Mouse (Mus musculus): ENCODE measurements around the gene Egfr. TPM values are rescaled to one million over a fixed set of nuclear protein-coding genes. Genes with fewer than 3 reads are reported as not detected.
A peak's percentile ranks its signal among the peaks of the same experiment; 100 is the strongest.

Egfr gene
- 1 to 10 TPM; 7.6 to 7.7 TPM for total RNA-seq (2021)

DNA sequence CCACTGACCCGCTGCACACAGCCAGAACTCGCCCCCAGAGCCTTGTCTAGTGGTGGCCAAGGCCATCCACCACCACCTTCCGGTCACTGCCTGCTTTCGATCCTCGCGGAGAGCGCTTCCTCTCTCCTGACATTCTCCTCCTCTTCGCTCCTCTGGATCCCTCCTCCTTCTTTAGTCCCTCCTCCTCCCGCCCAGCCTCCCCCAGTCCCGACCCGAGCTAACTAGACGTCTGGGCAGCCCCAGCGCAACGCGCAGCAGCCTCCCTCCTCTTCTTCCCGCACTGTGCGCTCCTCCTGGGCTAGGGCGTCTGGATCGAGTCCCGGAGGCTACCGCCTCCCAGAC, at the start of gene Egfr:
Gene Egfr (plus strand): TSS at position 197 of the 342 bp plus-strand sequence.
- peak; percentile 72 for DNase-seq (ENCODE audit: low spot score)
- intact Hi-C loops (cut with DNase I), result loop anchor here (10.0 kb wide), 1 partner anchor 113 kb away; no protein-coding TSS in a partner anchor

DNA sequence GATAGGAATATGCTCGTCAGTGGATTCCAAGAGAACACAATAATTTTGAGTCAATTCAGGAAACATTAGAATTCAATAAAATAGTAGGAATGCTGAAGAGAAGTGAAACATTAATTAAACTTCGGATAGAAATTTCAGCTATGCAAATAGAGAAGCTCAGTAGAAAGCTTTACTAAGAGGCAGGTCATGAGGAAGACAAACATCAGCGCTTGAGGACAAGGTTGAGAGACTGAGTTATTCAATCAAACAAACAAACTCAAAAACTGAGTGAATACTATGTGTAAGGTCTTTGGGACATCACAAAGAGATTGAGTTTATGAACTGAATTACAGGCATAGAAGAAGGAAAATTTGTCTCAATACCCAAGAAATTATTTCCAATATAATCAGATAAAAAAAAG, 48.8 kb upstream of the Egfr start:
- DNase-seq (ENCODE audit: low spot score), result no peak
- intact Hi-C loops (cut with DNase I), result no loop called here

DNA sequence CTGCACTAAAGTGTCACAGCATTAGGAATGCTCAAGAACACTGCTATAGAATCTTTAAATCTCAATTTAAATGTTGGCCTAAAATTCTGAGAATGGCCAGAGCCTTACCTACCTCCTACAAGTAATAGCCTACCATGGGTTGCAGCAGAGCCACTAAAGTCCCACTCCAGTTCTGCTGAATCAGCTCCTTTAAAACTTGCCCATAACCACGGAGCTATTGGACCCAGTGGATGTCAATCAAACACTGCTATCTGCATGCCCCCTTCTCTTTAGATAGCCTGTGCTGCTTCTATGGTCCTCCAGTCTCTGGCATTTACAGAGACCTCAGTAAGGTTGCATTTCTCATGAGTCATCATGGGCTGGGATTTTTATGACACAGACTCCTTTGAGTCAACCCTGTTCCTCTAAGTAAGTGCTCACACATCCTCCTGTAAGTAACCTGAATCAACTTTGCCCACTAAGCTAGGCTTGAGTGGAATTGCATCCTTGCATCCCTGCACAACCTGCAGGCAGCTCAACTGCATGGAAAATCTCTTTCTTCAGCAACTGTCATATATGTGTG, 16.8 kb upstream of the Egfr start:
- DNase-seq (ENCODE audit: low spot score), result no peak
- intact Hi-C loops (cut with DNase I), result no loop called here

DNA sequence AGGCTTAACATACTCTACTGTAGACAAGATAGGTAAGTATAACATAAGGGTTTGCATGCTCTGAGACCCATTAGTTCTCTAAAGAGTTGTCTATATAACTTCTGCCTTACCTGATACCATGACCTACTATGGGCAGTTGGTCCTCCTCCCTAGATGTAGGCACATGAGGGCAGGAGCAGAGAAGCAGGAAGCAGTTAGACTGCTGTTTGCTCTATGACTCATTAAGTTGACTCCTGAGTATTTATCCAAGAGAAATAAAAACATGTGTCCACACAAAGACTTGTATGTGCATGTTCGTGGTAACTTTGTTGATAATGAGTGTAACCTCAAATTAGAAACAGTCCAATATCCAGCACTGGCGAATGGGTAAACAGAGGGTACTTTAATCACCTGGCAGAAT, 14.7 kb upstream of the Egfr start:
- DNase-seq (ENCODE audit: low spot score), result no peak
- intact Hi-C loops (cut with DNase I), result no loop called here

DNA sequence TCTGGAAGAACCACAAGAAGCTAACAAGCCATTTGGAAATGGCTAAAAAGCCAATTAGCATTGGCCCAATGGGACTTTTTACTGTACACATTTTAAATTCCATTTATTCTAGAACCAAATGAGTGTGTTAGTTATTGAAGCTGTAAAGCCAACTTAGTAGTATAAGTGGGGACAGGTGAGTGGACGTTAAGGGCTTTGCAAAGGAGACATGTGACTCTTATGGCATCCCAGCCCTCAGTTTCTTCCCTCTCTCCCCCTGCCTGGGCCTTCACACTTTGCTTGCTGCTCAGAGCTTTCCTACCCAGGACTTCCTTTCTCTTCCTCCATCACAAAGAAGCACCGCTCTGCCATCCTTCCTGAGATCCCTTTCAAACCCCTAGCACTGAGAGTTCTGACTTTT, 13.3 kb upstream of the Egfr start:
- intact Hi-C loops (cut with DNase I), result no loop called here
- no peak for DNase-seq (ENCODE audit: low spot score)

DNA sequence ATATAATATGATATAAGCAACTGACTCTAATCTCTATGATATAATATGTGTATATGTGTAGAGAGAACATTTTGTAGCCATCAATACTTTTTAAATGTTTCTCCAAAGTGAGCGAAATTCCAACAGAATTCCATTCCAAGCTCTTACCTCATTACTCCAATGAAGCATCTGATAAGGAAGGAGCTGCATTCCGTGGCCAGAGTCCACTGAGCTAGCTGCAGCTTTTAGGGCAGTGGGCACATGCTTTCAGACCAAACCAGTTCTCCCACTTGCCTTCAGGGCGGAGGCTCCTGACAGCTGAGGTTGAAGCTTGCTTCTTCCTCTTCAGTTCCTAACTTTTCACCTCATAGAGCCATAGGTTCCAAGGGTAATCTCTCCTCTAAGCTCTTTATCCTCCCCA, 12.8 kb upstream of the Egfr start:
- DNase-seq (ENCODE audit: low spot score), result no peak
- intact Hi-C loops (cut with DNase I), result no loop called here

DNA sequence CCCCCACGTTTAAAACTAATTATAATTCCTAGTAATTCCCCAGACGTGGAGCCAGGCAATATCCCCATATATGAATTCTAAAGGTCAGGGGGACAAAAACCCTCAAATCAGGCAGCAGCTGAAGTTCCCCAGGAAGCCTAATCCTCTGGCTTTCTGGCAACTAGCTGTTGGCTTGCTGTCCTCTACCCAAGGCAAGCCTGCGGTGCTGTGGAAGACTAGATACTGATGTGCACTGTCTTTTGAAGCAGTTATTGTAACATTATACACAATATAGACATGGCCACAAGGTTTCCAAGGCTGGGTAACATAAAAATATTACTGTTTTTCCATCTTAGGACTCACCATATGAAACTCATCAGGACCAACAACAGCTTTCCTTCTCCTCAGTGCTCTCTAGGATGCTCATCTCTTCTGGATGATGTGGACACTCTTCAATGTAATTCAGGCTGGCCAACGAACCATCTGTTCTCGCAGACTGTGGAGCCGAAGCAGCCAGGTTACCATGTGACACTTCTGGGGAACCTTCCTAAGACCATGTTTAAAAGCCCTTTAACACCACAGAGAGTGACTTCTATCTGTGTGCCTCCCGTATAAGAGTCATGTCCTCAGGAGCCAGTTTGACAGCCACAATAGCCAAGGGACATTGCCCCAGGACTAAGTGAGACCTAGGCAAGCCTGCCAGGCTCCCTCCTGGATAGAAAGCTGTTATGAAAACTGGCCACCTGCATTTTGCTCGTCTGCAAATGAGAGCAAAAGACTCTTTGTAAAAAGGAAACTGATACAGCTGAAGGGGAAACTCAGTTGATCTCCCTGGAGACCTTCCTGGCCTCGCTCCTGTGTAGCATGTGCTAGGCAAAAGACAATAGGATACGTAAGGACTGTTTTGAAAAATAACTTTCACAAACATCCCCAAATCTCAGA, 11.1 kb upstream of the Egfr start:
- intact Hi-C loops (cut with DNase I), result no loop called here
- no peak for DNase-seq (ENCODE audit: low spot score)

DNA sequence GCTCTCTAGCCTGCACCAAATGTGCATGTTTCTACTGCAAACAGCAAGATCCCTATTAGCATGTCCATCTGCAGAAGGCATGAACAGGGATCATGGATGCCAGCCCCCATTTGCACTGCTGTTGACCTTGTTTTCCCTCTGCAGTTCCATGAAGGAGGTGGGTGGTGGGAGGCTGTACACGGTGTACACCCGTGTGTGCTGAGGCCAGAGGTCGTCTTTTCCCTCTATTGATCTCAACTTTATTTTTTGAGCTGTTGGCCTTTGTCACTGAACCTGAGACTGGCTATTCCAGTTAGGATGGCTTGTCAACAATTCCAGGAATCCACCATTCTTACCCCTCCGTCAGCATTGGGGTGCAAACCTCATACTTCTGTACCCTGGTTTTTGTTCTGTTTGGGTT, 9.8 kb upstream of the Egfr start:
- intact Hi-C loops (cut with DNase I), result no loop called here
- no peak for DNase-seq (ENCODE audit: low spot score)

DNA sequence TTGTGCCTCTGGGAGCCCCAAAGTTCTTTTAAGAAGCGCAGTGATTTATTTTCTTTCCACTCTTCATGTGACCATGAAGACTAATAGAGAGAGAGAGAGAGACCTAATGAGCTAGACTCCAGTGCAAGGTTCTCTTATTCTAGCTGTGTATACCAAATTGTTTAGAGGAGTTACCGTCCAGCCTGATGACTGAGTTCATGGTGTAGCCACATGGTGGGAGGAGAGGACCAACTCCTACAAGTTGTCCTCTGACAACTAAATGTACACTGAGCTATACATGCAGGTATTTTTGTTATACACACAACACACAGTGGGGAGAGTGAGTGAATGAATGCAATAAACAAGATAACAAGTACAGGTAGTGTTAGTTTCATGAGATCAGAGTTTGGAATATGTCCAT, 9.2 kb upstream of the Egfr start:
- DNase-seq (ENCODE audit: low spot score), result no peak
- intact Hi-C loops (cut with DNase I), result no loop called here

DNA sequence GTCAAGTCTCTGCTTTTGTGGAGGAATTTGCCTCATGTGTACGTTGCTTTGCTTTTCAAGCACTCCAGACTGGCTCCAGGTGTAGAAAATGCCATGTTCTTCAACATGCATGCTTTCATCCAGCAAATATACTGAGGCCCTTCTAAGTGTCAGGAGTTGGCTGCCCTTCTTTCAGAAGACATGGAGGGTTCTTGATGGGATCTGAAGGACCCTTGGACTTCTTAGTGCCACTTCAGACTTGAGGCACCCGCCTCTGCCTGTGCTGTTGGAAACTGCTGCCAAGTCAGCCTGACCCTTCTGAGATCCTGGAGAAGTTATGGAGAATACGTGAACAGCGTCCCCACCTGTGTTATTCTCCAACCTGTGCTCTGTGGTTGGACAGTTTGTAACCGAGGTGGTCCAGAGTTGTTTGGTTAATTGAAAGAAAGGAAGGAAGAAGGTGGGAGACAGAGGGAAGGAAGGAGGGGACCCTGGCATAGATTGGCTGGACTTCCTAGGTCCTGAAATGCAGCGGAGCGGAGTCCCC, 483 bp upstream of the Egfr start:
- DNase-seq (ENCODE audit: low spot score), result no peak
- intact Hi-C loops (cut with DNase I), result loop anchor here (10.0 kb wide), 1 partner anchor 113 kb away; no protein-coding TSS in a partner anchor

DNA sequence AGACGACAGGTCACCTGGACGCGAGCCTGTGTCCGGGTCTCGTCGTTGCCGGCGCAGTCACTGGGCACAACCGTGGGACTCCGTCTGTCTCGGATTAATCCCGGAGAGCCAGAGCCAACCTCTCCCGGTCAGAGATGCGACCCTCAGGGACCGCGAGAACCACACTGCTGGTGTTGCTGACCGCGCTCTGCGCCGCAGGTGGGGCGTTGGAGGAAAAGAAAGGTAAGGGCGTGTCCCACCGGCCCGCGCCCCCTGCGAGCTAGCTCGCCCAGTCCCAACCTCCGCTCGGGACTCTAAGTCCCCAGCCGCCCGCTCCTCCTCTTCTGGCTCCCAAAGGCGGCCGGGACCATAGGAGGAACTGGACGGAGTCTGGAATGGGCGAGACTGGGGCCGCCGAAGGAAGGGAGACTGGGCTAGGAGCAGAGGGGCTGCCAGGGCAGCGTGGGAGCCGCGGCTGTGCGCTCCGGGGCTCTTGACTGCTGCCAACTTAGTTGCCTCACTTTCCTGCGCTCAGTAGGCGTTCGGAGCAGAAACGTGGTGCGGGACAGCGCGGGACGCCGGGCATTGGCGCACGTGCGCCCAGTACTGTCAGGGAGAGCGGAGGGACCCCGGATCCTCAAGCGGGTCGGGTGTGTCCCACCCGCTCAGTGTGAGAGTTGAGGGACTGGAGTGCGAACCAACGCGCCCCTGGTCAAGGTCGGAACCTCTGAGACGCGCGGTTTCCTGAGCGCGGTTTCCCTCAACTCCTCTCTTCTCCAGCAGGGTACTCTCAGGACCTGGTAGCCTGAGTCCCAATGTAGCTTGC, 548 bp downstream of the Egfr start:
- no peak for DNase-seq (ENCODE audit: low spot score)
- intact Hi-C loops (cut with DNase I), result loop anchor here (10.0 kb wide), 1 partner anchor 112 kb away; no protein-coding TSS in a partner anchor

DNA sequence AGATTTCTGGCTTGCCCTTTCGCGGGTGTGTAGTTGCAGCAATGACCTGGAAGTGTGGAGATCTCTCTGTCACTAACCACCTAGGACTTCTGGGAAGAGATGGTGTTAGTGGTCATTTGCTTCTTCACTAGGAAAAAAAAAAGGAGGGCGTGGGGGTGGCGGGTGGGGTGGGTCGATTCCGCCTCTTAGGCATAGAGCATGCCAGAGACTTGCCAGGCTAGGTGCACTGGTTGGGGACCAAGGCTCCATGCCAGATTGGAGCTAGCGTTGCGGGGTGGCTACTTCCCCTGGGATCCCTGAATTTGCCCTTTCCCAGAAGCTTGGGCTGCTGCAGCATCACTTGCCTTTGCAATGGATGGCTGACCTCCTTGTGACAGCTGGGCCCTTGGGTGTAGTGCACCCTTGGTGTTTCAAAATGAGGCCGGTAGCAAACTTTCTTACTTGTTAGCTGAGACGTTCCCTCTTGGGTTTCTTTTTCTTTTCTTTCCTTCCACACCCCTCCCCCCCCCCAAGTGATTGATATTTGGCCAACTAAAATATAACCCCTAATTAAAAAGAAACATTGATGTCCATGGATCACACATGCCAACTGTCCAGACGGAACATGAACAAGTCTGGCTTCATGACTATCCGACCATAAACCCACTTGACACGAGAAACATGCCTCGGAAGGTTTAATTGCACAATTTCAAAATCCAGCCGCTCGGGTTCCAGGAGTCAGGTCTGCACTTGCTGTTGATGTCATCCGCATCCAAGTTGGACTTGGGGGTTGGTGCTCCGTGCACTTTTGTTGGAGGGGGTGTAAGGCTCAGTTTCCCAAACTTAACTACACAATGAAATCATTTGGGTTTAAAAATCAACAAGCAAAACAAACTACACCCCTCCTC, 1.4 kb downstream of the Egfr start:
- no peak for DNase-seq (ENCODE audit: low spot score)
- intact Hi-C loops (cut with DNase I), result loop anchor here (10.0 kb wide), 1 partner anchor 111 kb away; no protein-coding TSS in a partner anchor

DNA sequence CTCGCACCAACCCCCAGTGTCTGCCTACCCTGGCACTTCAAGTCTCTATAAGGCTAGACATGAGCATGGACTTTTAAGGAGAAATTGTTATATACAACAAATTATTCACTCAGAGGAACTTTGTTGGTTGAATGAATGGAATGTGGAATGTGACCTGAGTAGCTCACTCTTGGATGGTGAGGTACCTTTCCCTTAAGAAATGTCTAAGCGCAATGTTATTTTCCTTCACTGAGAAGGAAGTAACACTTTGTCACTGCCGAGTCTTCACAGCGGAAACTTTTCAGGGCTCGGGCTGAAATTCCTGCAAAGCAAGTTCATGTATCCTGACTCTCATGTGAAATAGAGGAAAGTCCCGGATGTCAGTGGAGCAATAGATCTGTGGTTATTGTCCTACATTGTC, 7.9 kb downstream of the Egfr start:
- intact Hi-C loops (cut with DNase I), result loop anchor here (10.0 kb wide), 1 partner anchor 105 kb away; no protein-coding TSS in a partner anchor
- no peak for DNase-seq (ENCODE audit: low spot score)

DNA sequence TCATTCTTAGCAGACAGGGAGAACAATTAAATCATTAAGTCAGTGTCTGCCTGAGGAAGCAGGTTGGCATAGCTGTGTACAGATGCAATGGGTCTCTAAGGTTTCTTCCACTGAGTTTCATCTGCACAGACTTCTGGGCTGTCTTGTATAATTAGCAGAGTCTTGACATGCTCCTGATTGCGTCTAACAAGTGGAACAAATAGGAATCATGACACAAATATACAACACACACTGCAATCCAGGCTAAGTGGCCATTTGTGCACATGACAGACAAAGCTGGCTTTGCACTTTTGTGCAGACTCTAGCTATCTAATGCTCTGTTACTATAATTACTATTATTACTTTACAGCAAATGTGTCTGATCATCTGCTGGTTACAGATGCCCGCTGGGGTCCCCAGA, 9.2 kb downstream of the Egfr start:
- DNase-seq (ENCODE audit: low spot score), result no peak
- intact Hi-C loops (cut with DNase I), result no loop called here

DNA sequence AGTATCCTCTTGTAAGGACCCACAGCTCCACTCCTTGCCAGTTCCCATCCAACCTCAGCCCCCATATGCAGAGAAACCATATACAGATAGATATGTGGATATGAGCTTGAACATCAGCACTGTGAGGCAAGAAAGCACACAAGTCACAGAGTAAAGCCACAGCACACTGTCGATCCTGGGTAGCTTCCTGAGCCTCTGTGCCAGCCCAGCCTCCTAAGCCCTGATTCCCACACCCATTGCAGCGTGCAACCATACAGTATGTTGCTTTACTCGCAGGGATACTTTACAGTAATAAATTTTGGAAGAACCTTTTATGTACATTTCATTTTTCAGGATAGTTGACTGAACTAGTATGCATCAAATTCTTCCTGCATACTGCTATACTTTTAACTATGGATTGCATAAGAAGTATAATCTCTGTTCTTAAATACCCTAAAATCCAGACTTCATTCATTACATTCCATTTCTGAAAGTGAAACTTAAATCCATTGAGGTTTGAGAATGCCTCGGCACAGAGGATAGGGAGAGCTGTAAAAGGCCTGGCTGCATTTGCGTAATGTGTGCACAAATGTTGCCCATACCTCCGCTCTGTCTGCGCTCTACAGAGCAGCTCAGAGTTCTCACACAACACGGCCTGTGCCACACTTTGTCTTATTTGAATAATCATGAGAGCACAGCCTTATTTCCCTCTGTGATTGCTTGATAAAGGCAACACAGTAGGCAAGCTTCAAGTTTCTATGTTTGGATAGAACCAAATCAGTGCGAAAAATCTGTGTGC, 14.2 kb downstream of the Egfr start:
- no peak for DNase-seq (ENCODE audit: low spot score)
- intact Hi-C loops (cut with DNase I), result no loop called here

DNA sequence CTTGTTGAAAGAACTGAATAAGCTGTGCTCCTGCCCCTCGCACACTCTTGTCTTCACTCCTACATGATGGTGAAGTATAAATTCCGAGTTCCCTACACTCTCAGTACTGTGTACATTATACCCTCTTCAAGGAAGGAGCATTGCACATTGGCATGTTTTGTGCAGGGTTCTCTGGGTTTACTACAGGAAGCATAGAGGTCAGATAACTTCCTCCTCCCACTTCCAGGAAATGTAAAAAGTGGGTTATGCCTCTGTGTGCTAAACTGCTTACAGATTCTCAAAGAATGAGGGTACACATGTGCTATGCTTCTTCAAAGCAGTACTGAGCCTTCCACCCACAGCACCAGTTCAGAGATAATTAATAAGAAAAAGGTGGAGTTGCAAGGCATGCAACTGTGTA, 16.0 kb downstream of the Egfr start:
- intact Hi-C loops (cut with DNase I), result no loop called here
- DNase-seq (ENCODE audit: low spot score), result no peak

DNA sequence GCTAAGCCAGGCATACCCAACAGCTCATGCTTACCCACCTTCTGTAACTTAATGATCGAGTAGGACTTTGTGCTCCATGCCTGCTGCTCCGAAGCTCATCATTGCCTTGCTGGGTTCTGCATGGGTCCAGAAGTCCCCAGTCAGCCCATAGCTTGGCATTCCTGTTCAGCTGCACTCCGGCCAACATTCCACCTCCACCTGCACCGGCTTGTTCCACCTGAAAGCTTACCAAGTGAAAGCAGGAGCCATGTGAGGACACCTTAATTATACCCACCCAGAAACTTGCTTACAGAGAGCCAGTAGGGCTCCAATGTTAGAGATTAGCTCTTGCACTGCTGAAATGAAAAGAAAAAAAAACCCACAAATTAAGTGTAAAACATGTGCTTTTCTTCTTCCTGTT, 17.3 kb downstream of the Egfr start:
- DNase-seq (ENCODE audit: low spot score), result no peak
- intact Hi-C loops (cut with DNase I), result no loop called here

DNA sequence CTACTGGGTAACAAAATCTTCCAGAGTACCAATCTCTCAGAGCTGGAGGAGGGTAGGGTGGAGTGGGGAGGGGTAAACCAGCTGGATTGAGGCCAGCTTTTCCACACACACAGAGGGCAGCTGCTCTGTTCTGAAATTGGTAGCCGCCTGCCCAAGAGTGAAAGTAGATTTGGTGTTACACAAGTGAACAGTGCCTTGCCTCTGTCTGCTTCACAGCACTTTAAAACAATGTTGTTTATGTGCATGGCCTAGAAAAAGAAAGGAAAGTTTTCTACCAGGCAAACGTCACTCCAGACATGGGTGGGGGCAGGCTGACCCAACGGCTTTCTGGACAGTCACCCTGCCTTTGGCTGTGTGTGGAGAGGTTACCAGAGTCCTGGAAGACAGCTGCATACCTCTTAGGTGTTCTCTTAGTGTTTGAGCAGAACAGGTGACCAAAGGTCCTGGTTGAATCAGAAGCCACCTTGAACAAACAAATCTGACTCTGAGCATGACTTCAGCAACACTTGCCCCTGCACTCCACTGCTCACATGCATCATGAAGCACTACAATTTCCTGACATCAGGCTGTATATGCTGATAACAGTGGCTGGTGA, 17.8 kb downstream of the Egfr start:
- intact Hi-C loops (cut with DNase I), result no loop called here
- no peak for DNase-seq (ENCODE audit: low spot score)
